In genomic region chr3:60897628-60898269, GRCm38 (mm10) we compare ENCODE assay signal across 20 mouse cellular contexts.
"Had no signal": no experiment of that assay in that cellular context is flagged by ENCODE, and none has a peak within 500 bp of the region (broad histone marks: within the 10 kb centered on the region; RNA-seq: fewer than 3 reads in every experiment).

No protein-coding gene starts in this region.

- H3K9me3 ChIP-seq: liver, embryonic 13.5 days; liver, embryonic 15.5 days; midbrain, embryonic 10.5 days; midbrain, embryonic 12.5 days; neural tube, embryonic 13.5 days; neural tube, embryonic 15.5 days had no signal

- DNase-seq: liver, embryonic 13.5 days; lung, adult 2 months; lung, postnatal 14 days; midbrain, embryonic 14.5 days; retina, postnatal 1 day; right cerebral cortex, adult 18-20 months; right cerebral cortex, postnatal 25 days; right cerebral cortex, postnatal 4 days; spleen, adult 18-20 months; thymus, adult 18-20 months; thymus, postnatal 14 days; thymus, postnatal 36 days had no signal

- H3K9ac ChIP-seq: liver, embryonic 13.5 days; liver, embryonic 15.5 days; midbrain, embryonic 12.5 days; neural tube, embryonic 13.5 days; neural tube, embryonic 15.5 days had no signal

- H3K4me3 ChIP-seq: liver, embryonic 13.5 days; liver, embryonic 15.5 days; midbrain, embryonic 10.5 days; midbrain, embryonic 12.5 days; myocyte; neural tube, embryonic 13.5 days; neural tube, embryonic 15.5 days had no signal

- H3K27ac ChIP-seq: liver, embryonic 13.5 days; liver, embryonic 15.5 days; midbrain, embryonic 10.5 days; midbrain, embryonic 12.5 days; neural tube, embryonic 13.5 days; neural tube, embryonic 15.5 days had no signal

- H3K36me3 ChIP-seq: liver, embryonic 13.5 days; liver, embryonic 15.5 days; midbrain, embryonic 10.5 days; midbrain, embryonic 12.5 days; neural tube, embryonic 13.5 days; neural tube, embryonic 15.5 days had no signal

- H3K4me2 ChIP-seq: liver, embryonic 11.5 days; liver, embryonic 13.5 days; liver, embryonic 15.5 days; midbrain, embryonic 12.5 days; neural tube, embryonic 13.5 days; neural tube, embryonic 15.5 days had no signal

- H3K27me3 ChIP-seq: liver, embryonic 13.5 days; liver, embryonic 15.5 days; midbrain, embryonic 12.5 days; neural tube, embryonic 13.5 days; neural tube, embryonic 15.5 days had no signal

- ATAC-seq: midbrain, embryonic 16.5 days had no signal

- H3K4me1 ChIP-seq: liver, embryonic 13.5 days; liver, embryonic 15.5 days; midbrain, embryonic 10.5 days; midbrain, embryonic 12.5 days; neural tube, embryonic 13.5 days; neural tube, embryonic 15.5 days had no signal
